Mouse (Mus musculus) gastrocnemius, adult 18-20 months (tissue): ENCODE results near the gene Sec14l2. TPM values are rescaled to one million over a fixed set of nuclear protein-coding genes. Genes with fewer than 3 reads are reported as not detected.

Source experiments
- DNase-seq: peaks from one replicate; pipeline ENCODE4 v3.0.0; 2021; ENCODE audit warnings: low spot score
- long read RNA-seq, 2 experiments: library from polyadenylated mRNA; stranded (forward); transcript quantifications; one replicate each; pipeline ENCODE4 v2.0.0; 2021
- total RNA-seq, 2 experiments: library from RNA; stranded (reverse); gene quantifications; 2 replicates each; pipeline ENCODE4 v1.2.3; 2021

The Sec14l2 gene
- total RNA-seq, result under 1 TPM; 0.09 to 0.33 TPM
- long read RNA-seq, experiment 1, result 0 reads
- long read RNA-seq, experiment 2, result 0 reads

DNA sequence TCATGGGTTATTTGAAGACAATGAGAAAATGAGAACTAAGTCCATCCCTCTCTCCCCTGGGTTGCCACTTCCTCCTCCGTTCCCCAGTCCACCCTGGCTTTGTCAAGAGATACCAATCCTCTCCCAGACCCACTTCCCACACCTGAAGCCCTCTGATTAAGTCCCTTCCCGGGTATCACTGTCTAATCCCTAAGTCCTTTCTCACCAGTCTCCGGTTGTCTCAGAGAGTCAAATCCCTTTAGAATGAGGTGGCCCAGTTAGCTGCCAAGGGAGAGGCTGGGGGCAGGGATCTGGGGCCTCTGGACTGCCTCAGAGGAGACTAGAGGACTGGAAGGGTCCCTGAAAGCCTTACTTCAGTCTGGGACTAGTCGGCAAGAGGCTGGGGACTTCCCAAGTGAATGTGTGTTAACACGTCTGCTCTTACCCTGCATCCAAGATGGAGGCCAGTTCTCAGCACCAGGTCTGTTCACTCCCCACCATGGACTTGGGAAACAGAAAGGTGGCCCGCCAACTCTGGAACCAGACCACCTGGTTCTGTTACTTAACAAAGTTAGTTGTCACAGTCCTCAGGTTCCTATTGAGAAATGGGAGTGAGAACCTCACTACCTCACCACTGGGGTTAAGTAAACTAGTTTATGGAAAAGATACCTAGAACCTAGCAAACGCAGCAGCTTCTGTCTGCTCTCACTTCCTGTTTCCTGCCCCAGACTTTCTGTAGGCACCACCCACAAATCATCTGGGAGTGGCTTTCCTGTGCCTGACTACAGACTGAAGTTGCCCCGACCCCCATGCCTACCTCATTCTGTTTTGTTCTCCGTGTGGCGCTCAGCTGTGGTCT is at the start of gene Sec14l2:
Gene Sec14l2, minus strand, starts transcription at position 674 of the 838 bp plus-strand sequence.
- DNase-seq, result no peak

DNA sequence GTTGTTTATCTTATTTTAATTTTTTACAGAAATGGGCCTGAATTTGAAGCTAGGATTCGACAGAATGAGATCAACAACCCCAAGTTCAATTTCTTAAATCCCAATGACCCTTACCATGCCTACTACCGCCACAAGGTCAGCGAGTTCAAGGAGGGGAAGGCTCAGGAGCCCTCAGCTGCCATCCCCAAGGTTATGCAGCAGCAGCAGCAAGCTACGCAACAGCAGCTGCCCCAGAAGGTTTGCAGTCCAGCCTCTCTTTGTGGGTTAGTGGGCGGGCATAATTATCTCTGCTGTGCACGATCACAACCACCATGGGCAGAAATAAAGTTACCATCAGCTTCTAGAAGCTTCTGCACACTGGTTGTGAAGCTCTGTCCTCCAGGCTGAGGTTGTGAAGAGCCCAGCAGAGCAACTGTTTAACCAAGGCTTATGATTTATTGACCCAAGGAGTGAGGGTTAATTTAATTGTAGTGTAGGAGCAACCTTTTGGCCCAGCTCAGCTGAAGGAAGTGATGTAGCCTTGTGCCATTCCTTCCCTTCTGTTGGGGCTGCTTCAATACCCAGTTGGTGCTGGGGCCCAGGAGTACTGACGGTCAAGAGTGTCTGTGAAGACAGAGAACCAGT is 43.4 kb upstream of the Sec14l2 start:
- no peak for DNase-seq

DNA sequence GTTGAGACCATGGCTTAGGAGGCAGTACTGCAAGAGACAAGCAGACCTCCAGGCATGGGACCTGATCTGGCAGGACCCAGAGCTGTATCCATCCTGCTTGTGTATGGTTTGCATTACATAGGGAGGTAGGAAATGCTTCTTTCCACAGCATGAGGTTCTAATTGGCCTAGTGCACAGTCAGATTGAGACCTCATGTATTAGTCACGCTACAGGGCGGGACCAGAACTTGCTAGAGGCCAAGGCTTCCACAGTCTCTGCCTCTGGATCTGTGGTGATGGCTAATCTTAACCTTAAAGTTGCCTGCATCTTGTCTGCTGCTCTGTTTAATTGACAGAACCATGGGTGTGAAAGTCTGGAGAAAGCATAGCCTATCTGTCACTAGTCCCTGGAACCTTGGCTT is 41.5 kb upstream of the Sec14l2 start:
- DNase-seq, result no peak

DNA sequence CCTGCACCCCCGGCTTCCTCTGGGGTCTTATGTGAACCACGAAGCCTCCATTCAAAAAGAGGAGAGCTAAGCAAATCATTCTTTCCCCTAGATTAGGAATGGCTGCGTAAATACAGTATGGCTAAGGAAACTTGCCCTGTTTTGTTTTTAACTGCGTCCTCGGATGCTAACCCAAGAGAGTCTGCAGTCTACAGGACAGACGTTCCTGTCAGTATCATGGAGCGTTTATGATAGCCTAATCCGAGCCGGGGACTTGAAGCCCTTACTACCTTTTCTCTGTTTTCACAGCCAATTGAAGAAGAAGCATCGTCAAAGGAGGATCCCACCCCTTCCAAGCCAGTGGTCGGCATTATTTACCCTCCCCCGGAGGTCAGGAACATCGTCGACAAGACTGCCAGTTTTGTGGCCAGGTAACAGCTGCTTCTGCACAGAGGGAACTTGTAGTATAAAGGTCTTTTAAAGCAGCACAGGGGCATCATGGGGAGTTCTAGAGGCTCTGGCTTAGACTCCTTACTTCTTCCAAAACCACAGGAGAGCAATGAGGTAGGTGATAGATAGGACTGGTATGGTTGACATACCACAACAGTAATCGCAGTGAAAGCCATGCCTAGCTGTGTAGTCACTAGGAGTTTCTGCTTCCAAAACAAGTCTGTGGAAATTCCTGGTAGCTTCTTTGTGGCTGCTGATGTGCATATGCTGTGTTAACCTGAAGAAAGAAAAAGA is 37.7 kb upstream of the Sec14l2 start:
- no peak for DNase-seq

DNA sequence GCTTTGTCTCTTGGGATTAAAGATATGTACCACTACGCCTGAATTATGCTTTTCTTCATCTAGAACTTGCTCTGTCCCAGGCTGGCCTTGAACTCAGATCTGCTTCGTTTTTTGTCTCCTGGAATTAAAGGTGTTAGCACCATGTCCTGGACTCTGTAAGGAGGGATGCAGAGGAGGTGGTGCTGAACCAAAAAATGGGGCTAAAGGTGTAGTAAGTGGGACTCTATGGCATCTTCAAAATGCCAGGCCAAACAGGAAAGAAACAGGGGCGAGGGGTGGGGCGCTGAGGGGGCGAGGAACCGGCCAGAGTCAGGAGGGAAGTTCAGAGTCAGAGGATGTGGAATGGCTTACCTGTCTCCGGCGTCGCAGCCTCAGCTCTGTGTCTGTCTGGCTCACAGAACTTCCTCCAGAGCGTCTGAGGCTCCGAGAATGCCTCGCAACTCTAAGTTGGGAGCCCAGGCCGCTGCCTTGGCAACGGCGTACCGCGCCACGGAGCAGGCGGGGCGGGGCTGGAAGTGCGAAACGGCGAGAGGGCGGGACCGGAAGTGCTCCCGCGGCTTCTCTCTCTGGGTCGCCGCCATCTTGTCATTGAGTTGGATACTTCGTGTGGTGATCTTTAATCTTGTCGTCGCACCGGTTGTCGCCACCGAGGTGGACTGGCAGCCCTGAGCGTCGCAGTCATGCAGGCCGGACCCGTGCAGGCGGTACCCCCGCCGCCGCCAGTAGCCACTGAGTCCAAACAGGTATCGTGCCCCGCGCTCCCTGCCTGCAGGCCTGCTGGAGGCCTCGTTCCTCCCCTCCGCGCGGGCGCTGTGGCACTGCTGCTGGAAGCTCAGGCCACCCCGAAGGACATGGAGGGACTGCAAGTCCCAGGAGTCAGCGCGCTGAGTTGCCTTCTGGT is 36.8 kb upstream of the Sec14l2 start, which contains the start of the genes Ccdc157 and Sf3a1:
Gene Ccdc157, minus strand, starts transcription at position 486 of the 901 bp plus-strand sequence.
Gene Sf3a1, plus strand, starts transcription at position 543 of the 901 bp plus-strand sequence.
- DNase-seq, result peak; percentile 96

DNA sequence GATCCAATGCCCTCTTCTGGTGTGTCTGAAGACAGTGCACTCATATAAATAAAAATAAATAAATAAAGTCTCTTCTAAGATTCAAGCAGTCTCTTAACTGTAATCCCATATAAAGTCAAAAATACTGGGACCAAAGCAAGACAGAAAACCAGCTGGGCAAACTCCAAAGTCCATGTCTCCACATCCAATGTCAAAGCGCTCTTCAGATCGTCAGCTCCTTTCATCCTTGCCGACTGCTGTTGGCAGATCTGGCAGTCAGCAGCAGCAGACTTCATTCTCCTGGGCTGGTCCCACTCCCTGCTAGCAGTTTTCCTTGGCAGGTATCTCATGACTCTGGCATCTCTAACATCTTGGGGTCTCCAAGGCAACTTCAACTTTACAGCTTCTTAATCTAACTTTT is 35.5 kb upstream of the Sec14l2 start:
- DNase-seq, result no peak

DNA sequence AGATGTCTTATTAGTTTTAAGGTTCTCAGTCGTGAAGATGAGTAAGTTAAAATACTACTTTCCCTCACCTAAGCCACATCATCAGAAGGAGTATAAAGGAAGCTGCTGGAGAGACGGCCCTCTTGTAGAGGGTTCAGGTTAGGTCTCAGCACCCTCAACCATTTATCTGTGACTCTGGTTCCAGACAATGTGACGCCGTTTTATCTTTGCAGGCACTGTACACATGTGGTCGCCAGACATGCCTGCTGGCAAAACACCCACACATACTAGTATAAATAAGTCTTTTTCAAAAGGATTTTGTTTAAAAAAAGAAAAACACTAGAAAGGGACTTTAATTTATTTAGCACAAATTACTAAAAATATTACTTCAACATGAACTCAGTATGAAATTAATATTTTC is 32.4 kb upstream of the Sec14l2 start:
- no peak for DNase-seq

DNA sequence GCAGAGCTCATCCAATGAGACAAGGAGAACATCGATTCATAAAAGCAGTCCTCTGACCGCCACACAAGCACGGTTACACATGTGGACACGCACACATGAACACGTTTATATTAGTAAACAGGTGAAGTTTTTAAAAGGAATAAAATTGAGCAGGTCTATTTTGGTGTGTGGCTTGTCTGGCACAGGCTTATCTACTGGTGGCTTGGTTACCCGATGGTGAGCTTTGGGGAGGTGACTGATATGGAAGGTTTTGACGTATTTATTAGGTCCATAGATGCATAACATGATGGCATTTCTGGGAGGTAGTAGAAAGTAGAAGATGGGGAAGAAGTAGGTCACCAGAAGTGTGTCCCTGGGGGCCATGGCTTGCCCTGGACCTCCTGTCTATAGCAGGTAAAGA is 30.5 kb upstream of the Sec14l2 start:
- no peak for DNase-seq

DNA sequence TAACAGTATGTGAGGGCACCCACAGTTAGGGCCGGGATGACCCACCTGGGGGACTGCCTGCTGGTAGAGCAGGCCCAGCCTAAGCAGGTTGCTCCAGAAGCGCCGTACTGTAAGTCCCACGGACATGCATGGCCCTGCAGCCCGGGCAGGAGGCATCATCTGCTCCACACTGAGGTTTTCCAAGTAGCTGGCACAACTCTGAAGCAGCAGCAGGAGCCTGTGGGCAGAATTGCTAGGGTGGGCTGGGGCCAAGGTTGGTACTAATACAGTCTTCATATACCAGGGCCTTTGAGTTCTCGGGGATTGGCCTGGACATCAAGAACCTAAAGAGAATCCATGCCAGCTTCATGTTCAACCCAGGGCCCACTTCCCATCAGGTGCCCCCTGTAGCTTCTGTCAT is 26.7 kb upstream of the Sec14l2 start:
- no peak for DNase-seq

DNA sequence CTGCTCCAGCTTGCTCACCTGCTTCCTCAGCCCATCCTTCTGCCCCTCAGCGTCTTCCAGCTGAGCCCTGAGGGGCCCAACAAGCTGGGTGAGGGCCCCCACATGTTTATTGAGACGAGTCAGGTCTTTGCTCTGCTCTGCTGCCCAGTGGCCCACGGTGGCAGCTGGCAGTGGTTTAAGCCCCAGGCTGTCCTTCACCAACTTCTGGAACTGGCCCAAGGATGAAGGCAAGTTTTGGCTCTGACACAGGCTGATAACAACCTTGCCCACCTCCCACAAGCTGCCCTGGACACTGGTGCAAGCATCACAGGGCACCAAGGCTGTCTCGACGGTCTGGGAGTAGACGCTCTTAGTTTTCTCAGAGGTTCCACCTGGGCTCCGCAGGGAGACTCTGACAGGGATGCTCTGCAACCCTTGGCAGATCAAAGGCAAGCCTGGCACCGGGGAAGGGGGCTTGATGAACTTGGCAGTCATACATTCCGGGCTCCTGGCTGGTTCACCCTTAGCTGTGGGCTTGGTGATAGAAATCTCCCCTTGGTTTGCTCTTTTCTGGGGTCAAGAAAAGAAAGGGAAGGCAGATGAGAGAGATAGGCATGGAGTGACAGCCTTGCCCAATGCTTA is 25.4 kb upstream of the Sec14l2 start:
- no peak for DNase-seq

DNA sequence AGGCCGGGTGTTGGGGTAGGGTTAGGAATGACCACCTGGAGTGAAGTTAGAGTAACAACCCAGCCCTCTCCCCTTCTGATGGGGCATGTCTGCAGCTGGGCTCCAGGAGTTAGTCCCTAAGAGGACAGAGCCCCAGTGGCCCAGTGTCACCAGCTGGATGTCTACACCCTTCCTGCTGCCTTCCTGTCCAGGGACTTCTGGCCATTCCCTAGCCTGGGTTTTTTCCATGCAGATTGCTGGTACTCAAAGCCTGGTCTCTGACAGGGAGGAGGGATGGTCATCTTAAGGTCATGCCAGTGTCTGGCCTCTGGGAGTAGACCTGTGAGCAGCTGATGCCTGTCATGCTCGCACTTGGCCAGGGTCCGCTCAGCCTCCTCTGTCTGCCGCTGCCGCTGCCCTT is 24.9 kb upstream of the Sec14l2 start:
- DNase-seq, result no peak

DNA sequence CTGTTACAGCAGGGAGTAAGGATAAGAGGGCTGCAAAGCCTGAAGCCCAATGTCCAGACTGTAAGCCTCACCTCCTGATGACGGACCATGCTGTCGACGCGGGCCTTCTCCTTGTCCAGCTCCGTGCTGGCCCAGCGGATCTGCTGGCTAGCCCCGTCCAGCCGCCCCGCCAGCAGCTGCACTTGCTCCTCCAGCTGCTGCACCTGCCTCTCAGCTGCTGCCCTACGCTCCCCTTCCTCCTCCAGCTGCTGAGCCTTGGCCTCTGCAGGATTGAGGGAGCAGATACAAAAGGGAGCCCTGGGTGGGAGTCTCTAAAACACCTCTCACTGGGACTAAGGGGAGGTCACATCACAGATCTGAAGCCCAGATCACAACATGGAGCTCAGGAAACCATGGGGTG is 23.9 kb upstream of the Sec14l2 start:
- DNase-seq, result no peak

DNA sequence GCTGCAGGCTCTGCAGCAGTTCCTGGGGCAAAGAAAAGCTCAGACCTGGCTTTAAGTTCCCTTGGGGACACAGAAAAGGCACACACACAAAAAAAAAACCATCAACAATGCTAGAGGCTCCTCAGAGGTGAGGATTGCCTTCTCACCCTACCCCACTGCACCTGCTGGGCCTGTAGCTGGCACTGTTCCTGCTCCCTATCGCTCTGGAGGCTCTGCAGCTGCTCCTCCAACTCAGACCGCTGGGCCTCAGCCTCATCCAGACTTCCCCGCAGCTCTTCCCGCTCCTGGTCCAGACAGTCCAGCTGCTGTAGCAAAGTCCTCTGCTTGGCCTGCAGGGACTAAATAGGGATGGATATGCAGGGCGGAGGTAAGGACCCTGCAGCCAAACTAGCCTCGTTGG is 23.2 kb upstream of the Sec14l2 start:
- DNase-seq, result no peak

DNA sequence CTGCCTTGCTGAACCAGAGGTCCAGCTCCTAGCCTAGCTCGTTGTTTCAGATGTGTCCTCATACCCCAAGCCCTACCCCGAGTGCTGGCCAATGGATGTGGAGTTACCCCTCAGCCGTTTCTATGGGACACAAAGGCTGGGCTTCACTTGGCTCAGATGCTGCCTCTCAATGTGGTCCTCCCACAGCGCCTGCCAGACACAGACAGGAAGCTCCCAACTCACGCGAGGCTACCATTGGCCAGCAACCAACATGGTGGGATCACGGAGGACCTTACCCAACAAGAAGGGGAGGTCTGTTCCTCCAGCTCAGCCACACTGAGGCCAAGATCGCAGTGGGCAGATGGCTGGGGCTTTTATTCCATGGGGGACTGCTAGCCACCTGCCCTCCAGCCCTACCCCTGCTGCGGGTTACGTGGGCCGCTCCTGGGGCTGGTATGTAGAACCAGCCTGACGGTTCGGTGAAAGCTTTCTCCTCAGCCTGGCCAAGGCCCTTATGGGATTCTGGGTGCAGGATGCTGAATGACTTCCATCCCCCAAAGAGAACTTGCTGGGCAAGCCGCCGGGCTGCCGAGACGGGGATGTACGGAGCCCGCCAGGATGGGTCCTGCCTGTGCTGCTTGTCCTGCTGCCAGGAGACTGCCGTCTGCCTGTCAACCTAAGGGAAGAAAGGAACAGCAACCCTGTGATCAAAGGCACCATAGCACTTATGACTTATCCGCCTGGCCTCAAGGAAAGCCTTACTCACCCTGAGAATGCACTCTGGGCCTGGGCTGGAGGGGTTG is 20.3 kb upstream of the Sec14l2 start:
- DNase-seq, result no peak

DNA sequence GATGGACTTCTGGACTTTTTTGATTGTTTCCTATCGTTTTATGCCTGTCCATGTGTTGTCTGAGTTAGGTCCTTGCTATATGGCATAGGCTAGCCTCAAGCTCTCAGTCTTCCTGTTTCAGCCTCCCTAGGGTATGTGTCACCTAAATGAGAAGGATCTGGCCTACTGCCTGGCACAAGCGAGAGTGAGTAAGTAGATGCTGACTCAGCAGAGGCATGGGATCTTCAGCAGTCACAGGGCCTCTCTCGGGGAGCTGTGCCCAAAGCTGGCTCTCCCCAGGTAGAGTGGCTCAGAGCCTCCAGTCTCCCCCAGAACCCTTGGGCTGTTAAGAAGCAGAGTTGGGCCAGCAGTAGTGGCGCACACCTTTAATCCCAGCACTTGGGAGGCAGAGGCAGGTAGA is 19.1 kb upstream of the Sec14l2 start:
- DNase-seq, result no peak

DNA sequence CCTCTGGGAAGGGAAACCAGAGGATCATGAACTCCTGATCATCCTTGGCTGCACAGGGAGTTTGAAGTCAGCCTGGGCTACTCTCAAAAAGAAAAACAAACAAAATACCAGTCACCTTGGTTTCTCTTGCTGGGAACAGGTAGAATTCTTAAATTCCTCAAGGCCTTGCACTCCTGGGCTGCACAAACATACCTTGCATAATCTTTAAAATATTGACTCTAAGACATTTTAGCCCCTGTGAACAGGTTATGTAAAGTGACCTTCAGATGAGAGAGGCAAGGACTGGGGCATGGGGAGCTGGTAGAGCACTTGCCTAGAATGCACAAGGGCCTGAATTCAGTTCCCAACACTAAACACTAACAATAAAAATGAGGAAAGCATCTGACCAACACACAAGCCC is 18.3 kb upstream of the Sec14l2 start:
- no peak for DNase-seq

DNA sequence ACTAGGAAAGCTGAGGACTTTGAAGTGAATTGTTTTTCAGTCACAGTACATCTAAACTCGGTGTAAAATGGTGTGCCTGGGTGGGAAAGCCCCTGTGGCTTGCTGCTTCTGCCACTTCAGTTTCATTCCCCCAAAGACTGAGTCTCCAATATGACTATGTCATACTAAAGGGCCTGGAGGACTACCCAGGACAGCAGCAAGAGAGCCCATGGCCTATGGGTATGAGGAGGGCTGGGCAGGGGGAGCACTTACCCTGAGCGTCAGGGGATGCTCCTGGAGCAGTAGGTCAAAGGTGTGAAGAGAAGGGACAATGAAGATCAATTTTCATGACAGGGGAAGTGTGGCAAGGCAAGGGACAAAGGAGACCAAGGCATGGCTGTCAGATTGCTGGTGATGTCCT is 15.7 kb upstream of the Sec14l2 start:
- no peak for DNase-seq

DNA sequence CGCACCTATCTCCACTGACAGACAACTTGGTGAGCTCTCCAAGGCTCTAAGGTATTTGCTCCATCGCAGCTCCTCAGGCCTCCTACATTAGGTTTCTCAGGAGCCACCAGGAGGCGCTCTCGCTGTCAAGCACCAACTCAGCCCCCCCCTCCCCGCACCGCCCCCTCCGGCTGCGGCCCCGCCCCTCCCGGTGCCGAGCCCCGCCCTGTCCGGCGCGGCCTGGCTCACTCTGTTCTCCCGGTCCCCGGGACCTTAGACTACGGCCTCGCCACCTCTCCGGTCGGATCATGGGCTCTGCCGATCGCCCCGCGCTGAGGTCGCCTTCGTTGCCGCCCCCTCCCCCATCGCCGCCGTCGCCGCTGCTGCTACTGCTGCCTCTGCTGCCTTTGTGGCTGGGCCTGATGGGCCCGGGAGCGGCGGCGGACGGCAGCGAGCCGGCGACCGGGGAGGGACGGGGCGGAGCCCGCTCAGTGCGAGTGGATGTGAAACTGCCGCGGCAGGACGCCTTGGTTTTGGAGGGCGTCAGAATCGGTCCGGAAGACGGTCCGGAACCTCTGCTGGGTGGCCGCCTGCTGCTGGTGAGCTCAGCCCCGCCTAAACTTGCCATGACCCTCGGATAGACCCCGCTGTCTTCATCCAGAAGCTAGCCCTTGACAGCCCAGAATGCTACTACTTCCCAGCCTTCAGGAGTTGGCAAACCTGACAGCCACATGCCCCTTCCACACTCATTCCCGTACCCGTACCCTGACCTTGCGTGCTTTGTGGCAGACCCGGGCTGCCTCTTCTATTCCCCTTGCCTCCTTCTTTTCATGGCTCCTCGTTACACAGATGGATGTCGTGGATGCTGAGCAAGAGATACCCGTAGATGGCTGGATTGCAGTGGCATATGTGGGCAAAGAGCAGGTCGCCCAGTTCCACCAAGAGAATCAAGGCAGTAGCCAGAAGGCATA is 12.0 kb upstream of the Sec14l2 start, which contains the start of gene Rnf215:
Gene Rnf215, plus strand, starts transcription at position 217 of the 950 bp plus-strand sequence.
- peak; percentile 87 for DNase-seq

DNA sequence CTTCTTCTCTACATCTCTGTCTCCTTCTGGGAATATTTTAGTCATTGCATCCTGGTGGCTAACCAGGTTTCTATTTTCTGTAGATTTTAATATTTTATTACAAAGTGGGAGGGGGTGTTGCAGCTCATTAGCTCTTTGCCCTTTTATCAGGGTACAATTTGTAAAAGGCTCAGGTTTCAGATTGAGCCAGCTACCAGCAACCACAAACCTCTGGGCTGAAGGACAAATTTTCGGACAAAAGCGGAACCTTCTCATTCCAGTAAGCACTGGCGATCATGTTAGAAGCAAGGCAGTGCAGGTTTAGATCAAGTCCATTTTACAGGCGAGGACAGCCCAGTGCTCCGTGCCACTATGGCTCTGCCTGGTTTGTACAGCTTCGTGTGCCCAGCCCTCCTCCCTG is 11.2 kb upstream of the Sec14l2 start:
- no peak for DNase-seq
